Mouse (Mus musculus): ENCODE results near the gene Llph.

DNA sequence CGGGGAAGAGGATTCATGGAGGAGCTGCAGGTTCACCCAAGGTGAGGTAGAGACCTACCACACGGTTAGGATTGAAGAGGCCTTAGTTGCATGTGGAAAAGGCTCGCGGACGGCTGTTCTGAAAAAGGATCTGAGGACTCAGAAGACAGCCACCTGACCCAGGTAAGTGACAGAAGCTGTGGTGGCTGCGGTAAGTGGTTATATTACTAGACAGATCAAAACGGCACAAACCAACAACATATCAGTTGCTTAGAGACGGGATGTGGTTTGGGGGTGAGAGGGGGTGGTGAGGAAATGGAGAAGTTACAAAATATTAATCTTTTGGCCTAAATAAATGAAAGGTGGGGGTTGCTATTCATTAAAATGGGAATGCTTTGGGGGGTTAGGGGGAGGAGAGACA is 33.6 kb upstream of the Llph start:
- no peak for TF ChIP-seq GATA1 (IDR thresholded peaks at IDR 0.05; ENCODE audit: low read length)
- TF ChIP-seq TAL1 (IDR thresholded peaks at IDR 0.05; ENCODE audit: low read length): no peak
